Mouse (Mus musculus) cerebellum, postnatal 10 days (tissue): Measurements from ENCODE around the gene Grem1.

Source experiments
- DNase-seq, 2 experiments: peaks; one replicate each; pipeline ENCODE4 v3.0.0; 2021; ENCODE audit warnings: mixed read lengths in 2 of 2

The Grem1 gene

GRCm38 (mm10) chr2:113757525-113758310, 728 bp downstream of the Grem1 start:
- peak; percentile 59 to 61 for DNase-seq

GRCm38 (mm10) chr2:113756924-113757524, 1.4 kb downstream of the Grem1 start:
- peak; percentile 66 for DNase-seq

- no peak for DNase-seq
These were observed 8.7 kb downstream of the Grem1 start for GRCm38 (mm10) chr2:113749721-113750120.

DNA sequence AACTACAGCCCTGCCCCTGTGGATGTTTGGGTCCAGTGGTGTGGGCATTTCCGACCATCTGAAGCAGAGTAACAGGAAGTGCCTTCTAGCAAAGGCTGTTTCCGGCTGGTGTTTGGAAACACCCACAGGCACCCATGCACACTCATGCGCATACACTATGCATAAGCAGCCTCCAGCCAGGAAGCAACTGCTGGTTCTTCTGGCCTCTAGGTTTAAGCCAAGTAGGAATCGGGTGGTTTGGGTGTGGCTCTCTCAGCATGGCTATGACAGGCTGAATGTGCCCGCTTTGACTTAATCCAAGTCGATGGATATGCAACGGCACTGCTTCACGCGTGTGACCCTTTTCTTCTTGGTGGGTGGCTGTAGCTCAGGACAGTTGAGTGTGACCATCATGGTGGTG, 9.1 kb downstream of the Grem1 start:
- no peak for DNase-seq

DNA sequence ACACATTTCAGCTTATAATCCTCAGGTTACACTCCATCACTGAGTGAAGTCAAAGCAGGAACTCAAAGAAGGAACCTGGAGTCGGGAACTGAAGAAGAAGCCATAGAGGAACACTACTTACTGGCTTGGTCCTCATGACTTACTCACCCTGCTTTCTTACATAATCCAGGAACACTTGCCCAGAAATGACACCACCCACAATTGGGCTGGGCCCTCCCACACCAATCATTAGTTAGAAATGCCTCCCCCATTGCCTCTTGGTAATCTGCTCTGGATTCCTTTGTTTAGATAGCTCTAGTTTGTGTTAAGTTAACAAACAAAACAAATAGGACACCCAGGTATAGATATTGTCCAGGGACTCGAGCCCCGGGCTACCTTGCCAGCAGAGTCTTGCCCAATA, 29.9 kb downstream of the Grem1 start:
- DNase-seq, result no peak

GRCm38 (mm10) chr2:113714801-113715200, 43.6 kb downstream of the Grem1 start:
- no peak for DNase-seq

DNA sequence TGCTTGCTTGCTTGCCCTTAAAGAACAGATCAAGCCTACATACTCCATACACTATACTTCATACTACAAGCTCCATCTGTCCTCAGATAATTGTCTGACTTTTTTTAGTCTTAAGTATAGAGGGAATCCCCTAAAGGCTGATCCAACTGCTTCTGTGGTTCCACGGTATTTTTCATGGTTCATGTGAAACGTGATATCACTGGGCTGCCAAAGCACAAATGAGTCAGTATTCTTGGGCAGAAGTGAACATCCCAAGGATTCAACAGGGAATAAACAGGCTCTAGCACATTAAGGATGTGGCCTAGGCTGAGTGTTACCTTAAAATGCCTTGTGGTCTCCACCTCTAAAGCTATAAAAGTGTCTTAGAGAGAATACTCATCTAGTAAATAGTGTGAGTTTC, 45.0 kb downstream of the Grem1 start:
- DNase-seq, result no peak

DNA sequence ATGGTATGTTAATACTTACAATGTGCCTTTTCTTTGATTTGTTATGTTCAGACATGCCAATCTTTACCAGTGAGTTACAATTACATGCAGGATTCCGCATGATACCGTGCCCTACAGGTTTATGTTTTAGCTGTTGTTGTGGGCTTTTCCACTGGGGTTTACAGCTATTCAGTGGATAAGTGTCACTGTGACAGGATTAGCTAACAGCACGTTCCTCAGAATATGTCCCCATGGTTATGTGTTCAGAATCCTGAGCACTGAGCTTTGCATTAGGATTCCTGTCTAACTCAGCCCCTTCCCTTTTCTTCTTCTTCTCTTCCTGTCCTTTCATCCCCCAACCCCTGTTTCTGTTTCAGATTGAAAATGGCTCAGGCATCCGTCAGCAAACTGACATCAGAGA, 50.9 kb downstream of the Grem1 start:
- no peak for DNase-seq

GRCm38 (mm10) chr2:113701507-113701906, 56.9 kb downstream of the Grem1 start:
- DNase-seq, result no peak

DNA sequence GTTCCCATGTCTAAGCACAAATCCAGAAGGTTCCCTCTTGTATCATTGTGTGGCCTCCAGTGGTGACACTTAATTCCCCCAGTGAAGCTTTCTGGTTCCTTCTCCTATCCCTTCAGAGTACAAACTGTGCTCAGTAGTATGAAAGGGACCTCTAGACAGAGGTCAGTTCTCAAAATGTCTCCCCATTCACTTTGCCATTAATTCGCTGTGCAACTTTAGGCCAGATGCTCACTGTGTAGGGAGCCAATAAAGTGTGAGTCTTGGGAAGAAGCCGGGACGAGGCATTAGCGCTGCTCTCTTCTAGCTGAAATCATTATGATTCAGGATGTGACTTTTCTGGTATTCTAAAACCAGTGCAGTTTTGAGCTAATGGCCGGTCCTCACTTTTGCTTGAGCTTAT, 61.8 kb downstream of the Grem1 start:
- DNase-seq, result no peak

GRCm38 (mm10) chr2:113696222-113696621, 62.2 kb downstream of the Grem1 start:
- no peak for DNase-seq
